Mouse (Mus musculus) kidney, adult 2 months (tissue): ENCODE results near the gene Sin3b. TPM values are rescaled to one million over a fixed set of nuclear protein-coding genes. Genes with fewer than 3 reads are reported as not detected.
"Not testable (repeated sequence)": the region's sequence is repeated elsewhere in the genome, so short reads cannot be mapped to it uniquely, and the experiment has no call there.

Experiments
- DNase-seq: peaks from one replicate; pipeline ENCODE4 v3.0.0; 2021
- H3K27ac ChIP-seq: fragments of 200-500 bp; 2 replicates; pipeline ENCODE4 v1.5.1; 2012; ENCODE audit warnings: low read depth, low read length, control low read depth, inconsistent platforms; ENCODE audit not compliant: insufficient read depth
- H3K27me3 ChIP-seq: fragments of 200-500 bp; replicated peaks from 2 replicates; pipeline ENCODE4 v1.6.1; 2012; ENCODE audit warnings: mild to moderate bottlenecking, moderate library complexity, low read length, inconsistent platforms; ENCODE audit not compliant: control insufficient read depth, insufficient read depth
- H3K36me3 ChIP-seq: fragments of 200-500 bp; 2 replicates; pipeline ENCODE4 v1.6.1; 2012; ENCODE audit warnings: mild to moderate bottlenecking, moderate library complexity, low read length, inconsistent platforms; ENCODE audit not compliant: control insufficient read depth, insufficient read depth
- H3K4me1 ChIP-seq: fragments of 200-500 bp; 2 replicates; pipeline ENCODE4 v1.6.1; 2011; ENCODE audit warnings: low read length; ENCODE audit not compliant: control insufficient read depth, insufficient read depth
- H3K4me3 ChIP-seq: fragments of 200-500 bp; 2 replicates; pipeline ENCODE4 v1.5.1; 2011; ENCODE audit warnings: mild to moderate bottlenecking, low read depth, low read length, control low read depth; ENCODE audit not compliant: insufficient read depth
- CTCF ChIP-seq: fragments of 200-500 bp; conservative IDR thresholded peaks from 2 replicates; pipeline ENCODE4 v1.5.1; 2011; ENCODE audit warnings: low read depth, mild to moderate bottlenecking, control low read depth, low read length, moderate library complexity, mixed read lengths; ENCODE audit not compliant: insufficient read depth, insufficient read length
- POLR2A ChIP-seq: fragments of 200-500 bp; IDR thresholded peaks from one replicate; pipeline ENCODE4 v1.6.1; 2011; ENCODE audit warnings: low read depth, low read length, control low read depth
- WGBS: fragments of 180-500 bp; shearing (Covaris S2); methylation state at CpG from one replicate; pipeline ENCODE4 v1.1.7; 2018; 5-methylcytosine and 5-hydroxymethylcytosine counted together
- polyA plus RNA-seq: library from polyadenylated mRNA; depleted of rRNA; stranded (reverse); fragments of >200 nt; gene quantifications from 2 replicates; pipeline ENCODE4 v1.2.3, GENCODE M21; 2012

The Sin3b gene
- polyA plus RNA-seq, 1 experiment, result 152 TPM

- WGBS, result 40% methylated on average over 2 of the region's 2 CpGs
- Histone ChIP-seq H3K27ac (no peak overlapping the region), H3K27me3 (no peaks in the 10 kb centered on the region), H3K4me3 (no peak overlapping the region), H3K4me1 (no peaks in the 10 kb centered on the region), H3K36me3 (no peaks in the 10 kb centered on the region)
- no peak for DNase-seq
- TF ChIP-seq POLR2A, result no peak
- no peak for TF ChIP-seq CTCF
These were observed 40.0 kb upstream of the Sin3b start for GRCm38 (mm10) chr8:72683010-72683521.

GRCm38 (mm10) chr8:72683572-72684099 is 39.4 kb upstream of the Sin3b start:
- H3K27me3 ChIP-seq, DNase-seq, H3K4me3 ChIP-seq, H3K36me3 ChIP-seq, H3K27ac ChIP-seq, H3K4me1 ChIP-seq: not testable (repeated sequence)
- 93% methylated on average over 5 of the region's 5 CpGs for WGBS

- Histone ChIP-seq H3K27ac (no peak overlapping the region), H3K4me3 (no peak overlapping the region), H3K36me3 (no peaks in the 10 kb centered on the region), H3K27me3 (no peaks in the 10 kb centered on the region), H3K4me1 (no peaks in the 10 kb centered on the region)
- no peak for DNase-seq
- 97% methylated on average over 2 of the region's 2 CpGs for WGBS
- TF ChIP-seq CTCF, result no peak
- no peak for TF ChIP-seq POLR2A
These were observed 24.6 kb upstream of the Sin3b start for GRCm38 (mm10) chr8:72698349-72698926.

- Histone ChIP-seq H3K36me3 (no peaks in the 10 kb centered on the region), H3K4me3 (no peak overlapping the region), H3K4me1 (no peaks in the 10 kb centered on the region), H3K27me3 (no peaks in the 10 kb centered on the region), H3K27ac (no peak overlapping the region)
- no peak for TF ChIP-seq CTCF
- 53% methylated on average over 6 of the region's 6 CpGs for WGBS
- DNase-seq, result no peak
These were observed 10.5 kb upstream of the Sin3b start for GRCm38 (mm10) chr8:72712569-72712968.

- TF ChIP-seq POLR2A (no peak), CTCF (no peak)
- Histone ChIP-seq H3K27me3 (no peaks in the 10 kb centered on the region), H3K4me1 (no peaks in the 10 kb centered on the region), H3K36me3 (no peaks in the 10 kb centered on the region), H3K27ac (no peak overlapping the region), H3K4me3 (no peak overlapping the region)
- no peak for DNase-seq
- 78% methylated on average over 5 of the region's 5 CpGs for WGBS
These were observed 6.5 kb upstream of the Sin3b start for GRCm38 (mm10) chr8:72716594-72716993.

GRCm38 (mm10) chr8:72720541-72720940 is 2.5 kb upstream of the Sin3b start:
- no peak overlapping the region for H3K4me3 ChIP-seq
- no peaks in the 10 kb centered on the region; the same call in 1 of the 2 replicates for H3K4me1 ChIP-seq
- H3K27ac ChIP-seq, result no peak overlapping the region
- no peak for DNase-seq
- TF ChIP-seq CTCF, result no peak
- no peak for TF ChIP-seq POLR2A
- WGBS, result 29% methylated on average over 1 of the region's 1 CpGs
- H3K27me3 ChIP-seq, result no peaks in the 10 kb centered on the region
- no peaks in the 10 kb centered on the region for H3K36me3 ChIP-seq

GRCm38 (mm10) chr8:72723651-72724001 is 541 bp downstream of the Sin3b start:
- peak overlapping the region; percentile 99 for H3K4me3 ChIP-seq
- no peak overlapping the region for H3K27ac ChIP-seq
- under 1% methylated on average over 30 of the region's 30 CpGs for WGBS
- H3K27me3 ChIP-seq, result no peaks in the 10 kb centered on the region
- H3K36me3 ChIP-seq, result no peaks in the 10 kb centered on the region
- TF ChIP-seq POLR2A, result no peak
- TF ChIP-seq CTCF, result no peak
- H3K4me1 ChIP-seq, result no peaks in the 10 kb centered on the region; the same call in 1 of the 2 replicates
- DNase-seq, result peak; percentile 18

- peaks cover 3% of the 10 kb centered on the region for H3K36me3 ChIP-seq
- 93% methylated on average over 1 of the region's 1 CpGs for WGBS
- no peaks in the 10 kb centered on the region for H3K27me3 ChIP-seq
- no peaks in the 10 kb centered on the region; the same call in 1 of the 2 replicates for H3K4me1 ChIP-seq
- DNase-seq, result no peak
- no peak overlapping the region for H3K27ac ChIP-seq
- TF ChIP-seq POLR2A, result no peak
- no peak for TF ChIP-seq CTCF
- H3K4me3 ChIP-seq, result no peak overlapping the region
These were observed 5.6 kb downstream of the Sin3b start for GRCm38 (mm10) chr8:72728636-72729035.
